ENCODE assay signal across 13 mouse cellular contexts in the genomic region with DNA sequence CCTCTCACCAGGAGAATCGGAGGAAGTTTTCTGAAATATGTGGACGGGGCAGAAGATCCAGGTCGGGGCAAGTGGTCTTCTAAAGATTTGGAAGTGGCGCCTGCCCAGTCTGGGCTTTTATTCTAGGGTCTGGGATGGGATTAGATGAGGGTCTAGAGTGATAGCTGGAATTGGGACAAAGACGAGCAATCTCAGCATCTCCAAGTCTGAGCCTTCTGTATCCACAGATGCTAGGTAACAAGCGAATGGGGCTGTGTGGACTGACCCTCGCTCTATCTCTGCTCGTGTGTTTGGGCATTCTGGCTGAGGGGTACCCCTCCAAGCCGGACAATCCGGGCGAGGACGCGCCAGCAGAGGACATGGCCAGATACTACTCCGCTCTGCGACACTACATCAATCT. TPM values are rescaled to one million over a fixed set of nuclear protein-coding genes. Genes with fewer than 3 reads are reported as not detected.
A peak's percentile ranks its signal among the peaks of the same experiment; 100 is the strongest.
DNase-seq lines count a peak whose midpoint lies in the region; ATAC-seq lines count a peak whose summit lies in the region.
"Had no signal": no experiment of that assay in that cellular context is flagged by ENCODE, and none has a peak within 500 bp of the region (broad histone marks: within the 10 kb centered on the region; RNA-seq: fewer than 3 reads in every experiment).

No protein-coding gene starts in this region.

- H3K4me3 ChIP-seq in heart, embryonic 14.5 days (ENCODE audit: control insufficient read depth in 1 of 2, insufficient read depth in 1 of 2, low read depth in 1 of 2, low read length in 2 of 2), result peak overlapping the region in 1 of 2 experiments; percentile 55; a peak in 1 of 4 replicates
- H3K4me3 ChIP-seq in embryonic facial prominence, embryonic 15.5 days (replicated peaks), result no peak overlapping the region
- peak overlapping the region; percentile 41 for H3K4me3 ChIP-seq in hindbrain, embryonic 15.5 days
- peak overlapping the region; percentile 45 for H3K4me3 ChIP-seq in midbrain, embryonic 16.5 days (ENCODE audit: low read depth, low read length)

- no peaks in the 10 kb centered on the region for H3K36me3 ChIP-seq in heart, embryonic 14.5 days (ENCODE audit: control insufficient read depth, insufficient read depth, low read length)
- no peaks in the 10 kb centered on the region for H3K36me3 ChIP-seq in embryonic facial prominence, embryonic 15.5 days
- H3K36me3 ChIP-seq in hindbrain, embryonic 15.5 days, result no peaks in the 10 kb centered on the region
- H3K36me3 ChIP-seq in midbrain, embryonic 16.5 days (ENCODE audit: control insufficient read depth, insufficient read depth, low read length), result no peaks in the 10 kb centered on the region

- no peak for ATAC-seq in heart, embryonic 14.5 days (ENCODE audit: insufficient number of reproducible peaks, insufficient read depth, low FRiP score, low read depth)
- no peak for ATAC-seq in embryonic facial prominence, embryonic 15.5 days (ENCODE audit: insufficient number of reproducible peaks, low FRiP score, low TSS enrichment, low read depth)
- no peak for ATAC-seq in hindbrain, embryonic 15.5 days (ENCODE audit: low FRiP score, low read depth)
- ATAC-seq in midbrain, embryonic 16.5 days, result no peak
- ATAC-seq: CD4-positive, CD25-positive, alpha-beta regulatory T cell, adult 4 months had no signal

- H3K9ac ChIP-seq in heart, embryonic 14.5 days (ENCODE audit: low read length), result no peak overlapping the region
- H3K9ac ChIP-seq in embryonic facial prominence, embryonic 15.5 days, result no peak overlapping the region
- no peak overlapping the region; the same call in 1 of the 2 replicates for H3K9ac ChIP-seq in hindbrain, embryonic 15.5 days
- H3K9ac ChIP-seq in midbrain, embryonic 16.5 days (ENCODE audit: low read depth, low read length), result no peak overlapping the region

- H3K27me3 ChIP-seq in heart, embryonic 14.5 days (ENCODE audit: control insufficient read depth, insufficient read depth, low read length), result peaks cover 58% of the 10 kb centered on the region
- H3K27me3 ChIP-seq in embryonic facial prominence, embryonic 15.5 days, result peaks cover 69% of the 10 kb centered on the region
- H3K27me3 ChIP-seq in hindbrain, embryonic 15.5 days, result peaks cover 24% of the 10 kb centered on the region
- H3K27me3 ChIP-seq in midbrain, embryonic 16.5 days (ENCODE audit: control insufficient read depth, insufficient read depth, low read depth, low read length), result peaks cover 26% of the 10 kb centered on the region

- no peaks in the 10 kb centered on the region for H3K9me3 ChIP-seq in heart, embryonic 14.5 days (ENCODE audit: control insufficient read depth, low read length)
- H3K9me3 ChIP-seq in embryonic facial prominence, embryonic 15.5 days (replicated peaks), result no peaks in the 10 kb centered on the region
- no peaks in the 10 kb centered on the region for H3K9me3 ChIP-seq in hindbrain, embryonic 15.5 days
- H3K9me3 ChIP-seq in midbrain, embryonic 16.5 days (replicated peaks; ENCODE audit: control insufficient read depth, low read length, poor library complexity, severe bottlenecking), result no peaks in the 10 kb centered on the region

- H3K4me1 ChIP-seq in heart, embryonic 14.5 days (ENCODE audit: control insufficient read depth in 2 of 2, insufficient read depth in 2 of 2, low read length in 2 of 2), result no peaks in the 10 kb centered on the region; a peak in 1 of 4 replicates
- H3K4me1 ChIP-seq in embryonic facial prominence, embryonic 15.5 days, result peaks cover 14% of the 10 kb centered on the region
- H3K4me1 ChIP-seq in hindbrain, embryonic 15.5 days (replicated peaks), result peaks cover 16% of the 10 kb centered on the region
- peaks cover 10% of the 10 kb centered on the region; the same call in 1 of the 2 replicates for H3K4me1 ChIP-seq in midbrain, embryonic 16.5 days (ENCODE audit: control insufficient read depth, insufficient read depth, low read length)

- H3K27ac ChIP-seq in heart, embryonic 14.5 days (replicated peaks in 1 of 2; ENCODE audit: control insufficient read depth in 1 of 2, insufficient read depth in 1 of 2, low read depth in 2 of 2, low read length in 2 of 2), result no peak overlapping the region
- H3K27ac ChIP-seq in embryonic facial prominence, embryonic 15.5 days (replicated peaks), result no peak overlapping the region
- H3K27ac ChIP-seq in hindbrain, embryonic 15.5 days (replicated peaks), result 0 out of 2 replicates have a peak overlapping the region, but pooled peaks have one; percentile 42
- H3K27ac ChIP-seq in midbrain, embryonic 16.5 days (ENCODE audit: low read length), result no peak overlapping the region

- intact Hi-C loops in heart, postnatal 10 days (cut with DNase I), result no loop called here

- peak overlapping the region; percentile 97; the same call in 1 of the 2 replicates for H3K4me2 ChIP-seq in heart, embryonic 14.5 days (ENCODE audit: low read length)
- H3K4me2 ChIP-seq in embryonic facial prominence, embryonic 15.5 days (replicated peaks), result peak overlapping the region; percentile 87; the same call in 1 of the 2 replicates
- H3K4me2 ChIP-seq in hindbrain, embryonic 15.5 days, result peak overlapping the region; percentile 76
- H3K4me2 ChIP-seq in midbrain, embryonic 16.5 days (ENCODE audit: low read length), result no peak overlapping the region

- DNase-seq in heart, postnatal 10 days, result no peak
- no peak for DNase-seq in ovary, adult 18-20 months (ENCODE audit: low spot score)
- no peak for DNase-seq in testis, postnatal 14 days (ENCODE audit: low spot score)
- no peak for DNase-seq in spleen, adult 18-20 months
- DNase-seq: adrenal gland, adult 2 months; lung, adult 18-20 months had no signal

- 8% methylated on average over 15 of the region's 15 CpGs for WGBS in heart, embryonic 14.5 days
- WGBS in embryonic facial prominence, embryonic 15.5 days, result 6% methylated on average over 15 of the region's 15 CpGs
- WGBS in hindbrain, embryonic 15.5 days, result 10% methylated on average over 15 of the region's 15 CpGs
- WGBS in midbrain, embryonic 16.5 days, result 7% methylated on average over 15 of the region's 15 CpGs

RNA-seq across cellular contexts. Expression of a gene that starts 0.9 kb away (rescaled TPM):
- 2.2 and 2.6 TPM in 2 replicates for polyA plus RNA-seq in heart, embryonic 14.5 days (2014; fragmentation: Nextera tagmentation; extraction: Ambion mirVana)
- total RNA-seq in heart, postnatal 10 days (2021), result not detected
- polyA plus RNA-seq in embryonic facial prominence, embryonic 15.5 days (2015; fragmentation: Nextera tagmentation; extraction: Ambion mirVana), result 14.8 and 15.3 TPM in 2 replicates
- polyA plus RNA-seq in hindbrain, embryonic 15.5 days (2015; fragmentation: Nextera tagmentation; extraction: Ambion mirVana), result 169 and 174 TPM in 2 replicates
- polyA plus RNA-seq in midbrain, embryonic 16.5 days (2015; fragmentation: Nextera tagmentation; extraction: Ambion mirVana), result 98.2 and 130 TPM in 2 replicates
- total RNA-seq: granulocyte monocyte progenitor cell, adult 5-6 weeks; monocyte, adult 5-6 weeks had no signal
